Mouse (Mus musculus) urinary bladder, postnatal 36 days (tissue): ENCODE results near the gene Lcorl.
"Not testable (repeated sequence)": the region's sequence is repeated elsewhere in the genome, so short reads cannot be mapped to it uniquely, and the experiment has no call there.

Source experiments
- DNase-seq, 2 experiments: peaks; one replicate each; pipeline ENCODE4 v3.0.0; 2022; ENCODE audit warnings: low spot score in 2 of 2, mixed read lengths in 1 of 2

The Lcorl gene

DNA sequence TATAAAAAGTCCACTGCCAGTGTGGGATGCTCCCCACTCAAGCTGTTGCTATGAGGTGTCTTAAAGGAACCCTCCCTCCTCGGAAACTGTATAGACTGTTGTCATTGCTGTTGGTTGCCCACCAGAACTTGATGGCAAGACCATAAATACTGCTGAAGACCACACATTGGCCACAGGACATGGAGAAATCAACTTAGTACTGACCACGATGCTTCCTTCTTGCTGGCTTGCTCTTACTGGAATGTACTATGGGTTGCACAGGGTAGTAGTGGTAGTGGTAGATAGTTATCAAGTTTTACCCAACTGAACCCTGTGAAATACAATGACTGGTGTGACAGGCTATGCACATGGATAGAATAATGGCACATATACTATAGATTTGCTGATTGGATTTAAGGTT is 150.6 kb downstream of the Lcorl start:
- DNase-seq: no peak

DNA sequence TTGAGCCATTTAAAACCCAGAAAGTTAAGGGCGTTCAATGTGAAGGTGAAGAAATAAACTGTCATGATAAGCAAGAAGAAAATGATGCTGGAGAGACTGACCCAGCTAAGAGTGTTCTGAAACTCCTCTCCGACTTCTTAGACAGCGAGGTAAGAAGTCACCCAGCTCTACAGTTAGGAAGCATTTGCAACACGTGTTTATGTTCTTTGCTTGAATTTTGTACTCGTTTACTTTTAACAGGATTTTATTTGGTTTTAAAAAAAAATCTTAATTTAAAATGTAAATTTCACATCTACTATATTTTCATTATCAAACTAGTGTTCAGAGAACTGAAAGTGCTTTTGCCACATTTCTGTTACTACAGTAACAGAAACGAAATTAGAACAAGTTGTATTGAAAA is 165.7 kb downstream of the Lcorl start:
- no peak for DNase-seq

DNA sequence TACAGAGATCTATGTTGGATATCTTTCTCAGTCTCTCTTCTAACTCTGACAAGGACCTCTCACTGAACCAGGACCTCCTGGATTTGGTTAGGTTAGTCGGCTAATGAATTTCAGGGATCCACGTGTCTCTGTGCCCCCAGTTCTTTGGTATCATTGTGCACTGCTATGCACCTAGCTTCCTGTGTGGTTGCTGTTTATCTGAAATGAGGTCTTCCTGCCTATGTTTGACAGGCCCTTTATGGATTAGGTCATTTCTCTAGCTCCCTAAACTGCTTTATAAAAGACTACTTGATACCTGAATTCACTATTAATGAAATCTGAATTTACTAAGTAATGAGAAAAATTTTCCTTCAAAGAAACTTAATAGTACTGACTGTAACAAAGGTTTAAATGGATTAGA is 166.6 kb downstream of the Lcorl start:
- DNase-seq: no peak

DNA sequence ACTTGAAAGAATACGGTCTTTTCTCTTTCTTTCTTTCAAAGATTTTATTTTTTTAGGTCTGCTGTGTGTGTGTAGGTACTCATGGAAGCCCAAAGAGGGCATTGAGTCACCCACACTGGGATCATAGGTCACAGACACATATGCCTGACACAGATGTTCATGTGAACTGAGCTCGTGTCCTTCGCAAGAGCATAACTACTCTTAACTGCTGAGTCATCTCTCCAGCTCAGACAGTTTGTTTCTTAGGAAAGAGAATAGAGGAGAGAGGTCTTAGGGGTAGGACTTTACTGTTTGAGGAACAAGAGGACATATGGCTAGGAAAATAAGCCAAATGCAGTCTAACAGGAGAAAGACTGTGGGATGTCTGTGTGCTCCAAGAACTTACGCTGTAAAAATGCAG is 168.3 kb downstream of the Lcorl start:
- DNase-seq: no peak

DNA sequence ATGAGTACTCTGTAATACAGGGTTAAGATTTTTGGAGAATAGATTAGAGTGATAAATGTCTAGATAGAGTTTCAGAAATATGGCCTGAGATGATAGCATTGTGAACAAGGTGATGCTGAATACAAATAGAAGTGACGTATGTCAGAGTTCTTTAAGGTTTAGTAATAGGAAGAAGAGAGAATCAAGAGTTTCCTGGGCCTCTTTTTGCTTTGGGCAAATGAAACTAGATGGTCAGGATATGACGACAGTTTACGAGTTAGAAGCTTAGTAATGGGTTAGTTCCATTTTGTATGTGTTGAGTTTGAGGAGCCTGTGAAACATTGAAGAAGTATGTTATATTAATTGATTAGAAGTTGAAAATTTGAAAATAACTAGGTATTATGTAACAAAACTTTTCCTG is 171.2 kb downstream of the Lcorl start:
- DNase-seq: no peak

DNA sequence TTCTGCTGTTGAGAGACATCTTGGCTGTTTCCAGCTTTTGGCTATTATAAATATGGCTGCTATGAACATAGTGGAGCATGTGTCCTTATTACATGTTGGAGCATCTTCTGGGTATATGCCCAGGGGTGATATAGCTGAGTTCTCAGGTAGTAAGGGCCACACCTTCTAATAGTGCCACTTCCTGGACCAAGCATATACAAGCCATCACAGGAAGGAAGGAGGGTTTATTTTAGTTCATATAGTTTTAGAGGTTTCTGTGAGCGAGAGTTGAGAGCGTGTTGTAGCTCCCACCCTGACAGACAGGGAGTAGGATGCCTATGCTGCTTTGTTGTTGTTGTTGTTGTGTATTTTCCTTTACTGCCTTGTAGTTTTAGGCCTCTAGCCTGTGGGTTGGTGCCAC is 172.2 kb downstream of the Lcorl start:
- DNase-seq: no peak

DNA sequence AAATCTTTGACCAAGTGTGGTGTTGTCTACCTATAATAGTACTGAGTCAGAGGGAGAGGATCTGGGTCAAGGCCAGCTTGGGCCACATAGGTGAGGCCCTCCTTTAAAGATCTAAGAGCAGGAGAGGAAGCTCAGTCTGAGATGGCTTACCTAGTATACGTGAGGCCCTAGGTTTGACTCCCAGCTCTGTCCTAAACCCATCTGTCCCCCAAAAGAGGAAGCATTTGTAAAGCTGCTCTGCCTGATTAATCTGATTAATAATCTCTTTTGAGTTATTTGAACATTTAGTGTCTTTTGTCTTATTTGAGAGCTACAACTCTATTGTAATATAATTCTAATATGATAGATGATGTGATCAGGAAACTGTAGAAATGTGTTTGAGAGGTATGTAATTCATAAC is 174.0 kb downstream of the Lcorl start:
- no peak for DNase-seq

DNA sequence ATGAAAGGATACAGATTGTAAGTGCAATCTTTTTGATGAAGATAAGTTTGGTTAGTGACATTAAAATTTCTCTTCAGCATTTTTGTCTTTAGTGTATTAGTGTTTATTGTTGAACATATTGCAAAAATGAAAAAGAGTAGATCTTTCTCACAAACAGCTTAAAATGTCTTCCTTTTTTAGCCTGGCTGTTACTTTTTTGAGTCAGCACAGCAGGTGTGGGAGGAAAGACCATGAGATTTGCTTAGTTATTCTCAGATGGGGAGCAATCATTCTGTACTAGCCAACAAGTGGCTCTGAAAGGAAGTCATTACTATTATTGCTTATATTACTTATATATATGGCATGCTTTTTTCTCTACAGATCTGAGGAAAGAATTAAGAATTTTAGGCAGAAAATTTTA is 177.5 kb downstream of the Lcorl start:
- no peak for DNase-seq

DNA sequence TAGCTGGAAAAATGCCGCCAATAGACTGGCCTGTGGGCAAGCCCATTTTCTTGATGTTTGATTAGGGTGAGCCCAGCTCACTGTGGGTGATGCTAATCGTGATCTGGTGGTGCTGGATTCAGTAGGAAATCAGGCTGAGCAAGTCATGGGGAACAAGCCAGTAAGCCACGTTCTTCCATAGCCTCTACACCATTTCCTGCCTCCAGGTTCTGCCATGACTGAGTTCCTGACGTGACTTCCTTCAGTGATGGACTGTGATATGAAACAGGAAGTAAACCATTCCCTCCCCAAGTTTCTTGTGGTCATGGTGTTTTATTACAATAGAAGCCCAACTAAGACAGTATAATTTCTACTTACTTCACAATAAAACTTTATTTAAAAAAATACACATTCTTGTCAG is 179.8 kb downstream of the Lcorl start:
- no peak for DNase-seq

DNA sequence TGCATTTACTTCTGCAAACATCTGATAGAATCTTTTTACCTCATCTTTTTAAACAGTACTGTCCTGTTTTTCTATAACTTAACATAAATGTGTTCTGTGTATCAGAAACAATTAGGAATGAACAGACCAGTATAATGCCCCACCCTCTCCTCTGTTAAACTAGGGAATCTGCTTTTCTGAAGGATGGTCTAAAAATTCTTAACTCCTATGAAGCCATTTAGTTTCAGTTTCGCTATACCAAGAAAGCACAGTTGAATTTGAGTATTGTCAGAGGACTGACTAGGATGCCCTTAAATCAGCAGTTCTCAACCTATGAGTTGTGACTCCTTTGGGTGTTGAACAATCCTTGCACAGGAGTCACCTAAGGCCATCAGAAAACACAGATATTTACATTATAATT is 182.4 kb downstream of the Lcorl start:
- DNase-seq: no peak

DNA sequence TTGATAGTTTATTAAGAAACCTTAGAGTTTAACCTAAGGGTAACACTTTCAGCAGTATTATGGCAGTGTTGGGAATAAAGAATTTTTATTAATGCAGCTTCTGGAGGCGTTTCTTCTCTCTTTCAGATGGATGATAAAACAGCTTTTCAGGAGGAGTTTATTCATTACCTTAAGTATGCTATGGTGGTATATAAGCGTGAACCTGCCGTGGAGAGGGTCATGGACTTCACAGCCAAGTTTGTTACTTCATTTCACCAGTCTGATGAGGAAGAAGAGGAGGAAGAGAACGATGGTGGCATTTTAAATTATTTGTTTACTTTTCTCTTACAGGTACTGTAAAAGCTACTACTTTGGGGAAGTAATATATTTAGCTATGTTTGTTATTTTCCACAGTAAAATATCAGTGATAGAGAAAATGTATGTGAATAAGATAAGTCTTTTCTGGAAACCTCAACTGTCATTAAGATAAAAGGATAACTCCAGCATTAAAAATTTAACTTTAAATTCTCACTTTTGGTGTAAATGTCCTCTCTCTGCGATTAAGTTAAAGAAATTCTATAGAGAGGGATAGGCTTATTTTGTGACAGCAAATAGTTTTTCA is 186.4 kb downstream of the Lcorl start:
- DNase-seq: no peak

DNA sequence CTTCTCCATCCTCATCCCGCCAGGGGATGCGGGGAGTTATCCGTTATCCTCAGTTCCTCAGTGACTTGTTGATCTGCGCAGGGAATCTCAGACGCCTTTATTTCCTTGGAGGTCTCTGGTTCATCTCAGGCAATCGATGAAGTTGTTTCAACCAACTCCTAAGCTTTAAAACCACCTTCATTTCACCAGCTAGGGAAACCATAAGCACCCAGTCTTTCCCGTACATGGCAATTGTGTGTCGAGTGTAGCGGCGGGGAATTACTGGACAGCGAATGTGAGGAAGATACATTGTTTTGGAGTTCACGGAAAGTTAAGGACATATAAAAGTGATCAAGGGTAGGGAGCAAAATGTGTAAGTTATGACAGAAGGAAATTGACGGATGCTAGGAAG is 187.1 kb downstream of the Lcorl start:
- no peak for DNase-seq

DNA sequence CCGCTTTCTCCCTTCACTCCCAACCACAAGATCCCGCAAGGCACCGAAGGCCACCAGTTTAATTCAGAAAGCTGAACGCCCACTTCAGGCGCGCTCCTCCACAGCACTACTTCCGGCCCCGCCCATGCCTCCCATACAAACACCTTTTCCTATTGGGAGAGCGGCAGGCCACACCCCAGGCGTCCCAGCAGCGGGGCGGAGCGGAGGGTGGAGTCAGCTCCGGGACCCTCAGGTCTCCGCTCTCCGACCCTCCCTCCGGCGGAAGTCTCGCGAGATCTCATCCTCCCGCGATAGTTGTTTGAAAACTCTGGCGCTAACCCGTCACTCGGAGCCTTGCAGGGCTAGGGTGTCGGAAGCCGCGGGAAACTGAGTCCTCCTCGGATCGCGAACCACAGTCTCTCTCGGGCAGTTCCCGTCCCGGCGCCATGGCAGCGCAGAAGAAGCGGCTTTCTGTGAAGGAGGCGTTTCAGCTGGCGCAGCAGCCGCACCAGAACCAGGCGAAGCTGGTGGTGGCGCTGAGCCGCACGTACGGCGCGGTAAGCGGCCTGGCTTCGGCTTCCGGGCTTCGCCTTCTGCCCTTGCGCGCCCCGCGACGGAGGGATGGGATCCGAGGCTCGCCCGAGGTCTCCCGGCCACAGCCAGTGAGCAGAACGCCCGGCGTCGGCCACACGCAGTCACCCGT is 187.7 kb downstream of the Lcorl start, which contains the start of gene Ncapg:
Gene Ncapg (plus strand): TSS at position 322 of the 682 bp plus-strand sequence.
- peak; percentile 99 for DNase-seq

DNA sequence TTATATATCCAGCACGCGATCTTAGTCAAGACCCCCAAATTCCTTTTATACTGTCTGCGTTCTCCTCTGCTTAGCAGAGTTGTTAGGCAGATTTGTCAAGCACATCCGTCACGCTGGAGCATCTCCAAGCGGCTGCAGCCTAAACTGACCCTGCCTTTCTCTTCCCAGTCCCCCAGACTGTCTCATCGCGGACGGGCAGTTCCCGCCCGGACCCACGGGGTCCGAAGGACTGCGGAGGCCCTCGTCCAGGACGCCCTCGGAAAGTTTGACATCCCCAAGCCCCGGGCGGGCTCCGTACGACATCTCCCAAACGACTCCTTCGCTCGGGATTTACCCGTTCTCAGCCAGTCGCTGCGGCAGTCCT is 188.2 kb downstream of the Lcorl start:
- DNase-seq: peak in 1 of 2 experiments; percentile 5

DNA sequence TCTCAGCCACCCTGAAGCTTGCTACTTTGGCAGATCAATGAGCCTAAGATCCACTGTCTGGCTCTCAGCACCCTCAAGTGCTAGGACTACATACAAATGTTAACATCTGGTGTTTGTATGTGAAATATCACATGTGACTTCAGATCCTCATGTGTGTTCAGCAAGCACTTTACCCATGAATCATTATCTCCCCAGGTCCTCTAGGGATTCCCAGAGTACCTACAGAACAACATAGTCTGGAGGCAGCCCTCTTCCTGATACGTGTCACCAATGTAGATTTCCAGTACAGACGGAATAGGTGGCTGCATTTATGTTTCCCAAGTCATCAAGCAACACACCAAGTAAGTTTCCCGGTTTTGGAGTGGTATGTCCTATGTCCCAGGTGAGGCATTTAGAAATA is 188.6 kb downstream of the Lcorl start:
- no peak for DNase-seq

DNA sequence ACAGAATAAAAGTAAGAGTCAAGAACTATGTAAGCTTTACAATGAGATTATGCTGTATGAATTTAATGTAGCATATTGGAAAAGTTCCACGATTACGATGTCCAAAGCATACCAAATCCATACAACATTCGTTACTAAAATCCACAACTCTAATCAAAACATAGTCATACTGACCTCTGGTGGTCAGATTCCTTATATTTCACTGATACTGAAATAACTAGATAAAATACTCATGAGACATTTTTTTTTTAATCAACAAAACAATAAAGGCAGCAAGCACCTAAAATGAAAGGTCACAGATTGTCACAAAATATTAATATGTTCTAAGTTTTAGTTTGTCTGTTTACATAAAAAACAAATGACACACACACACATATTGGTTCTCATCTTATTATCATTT is 189.1 kb downstream of the Lcorl start:
- no peak for DNase-seq

DNA sequence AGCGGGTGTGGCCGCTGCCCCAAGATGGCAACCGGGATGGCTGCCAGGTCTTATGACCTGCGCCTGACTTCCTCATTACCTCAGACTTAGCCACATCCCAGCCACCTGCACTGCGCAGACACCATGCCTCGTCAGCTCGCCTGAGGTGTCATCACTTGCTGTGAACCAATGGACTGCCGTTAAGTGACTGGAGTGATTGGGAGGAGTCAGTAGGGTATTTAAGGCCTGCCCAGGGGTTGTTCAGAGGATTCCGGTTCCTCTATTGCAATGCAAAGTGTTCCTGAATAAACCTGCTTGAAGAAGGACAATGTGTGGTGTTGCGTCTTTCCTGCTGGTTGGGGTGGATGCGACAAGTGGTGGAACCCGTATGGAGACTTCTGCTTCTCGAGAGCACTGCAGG is 199.0 kb downstream of the Lcorl start:
- not testable (repeated sequence) for DNase-seq

DNA sequence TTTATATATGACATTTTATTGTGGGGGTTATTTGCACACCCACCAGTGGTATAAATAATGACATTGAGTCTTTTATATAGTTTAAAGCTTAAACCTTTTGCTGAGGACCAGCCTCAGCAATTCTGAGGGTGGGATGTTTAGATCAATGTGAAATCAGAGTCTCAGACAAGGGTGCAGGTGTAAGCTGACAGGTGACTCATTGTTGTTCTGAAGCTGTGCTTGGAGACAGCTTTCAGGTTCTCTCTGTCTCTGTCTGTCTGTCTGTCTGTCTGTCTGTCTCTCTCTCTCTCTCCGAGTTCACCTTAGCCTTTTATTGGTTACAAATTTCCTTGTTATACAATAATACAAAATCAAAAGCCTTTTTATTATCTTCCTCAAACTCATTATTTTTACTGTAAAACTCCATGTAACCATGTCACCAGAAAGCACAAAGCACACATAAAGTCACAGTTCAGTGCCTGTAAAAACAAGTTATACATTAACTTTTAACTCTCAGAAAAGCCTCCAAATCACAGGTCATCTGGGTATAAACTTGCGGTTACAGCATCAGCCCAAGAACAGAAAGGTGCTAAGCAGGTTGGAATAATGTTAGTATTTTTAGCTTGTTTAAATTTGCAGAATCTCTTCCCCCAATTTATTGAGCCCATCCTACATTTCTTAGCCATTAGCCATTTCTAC is 206.2 kb downstream of the Lcorl start:
- DNase-seq: no peak
